ENCODE assay signal across 17 mouse cellular contexts in genomic region chr3:145646009-145646408, GRCm38 (mm10). TPM values are rescaled to one million over a fixed set of nuclear protein-coding genes. Genes with fewer than 3 reads are reported as not detected.
DNase-seq lines count a peak whose midpoint lies in the region; ATAC-seq and TF ChIP-seq lines count a peak whose summit lies in the region.
"Had no signal": no experiment of that assay in that cellular context is flagged by ENCODE, and none has a peak within 500 bp of the region (broad histone marks: within the 10 kb centered on the region; RNA-seq: fewer than 3 reads in every experiment).

No protein-coding gene starts in this region.

- 32% methylated on average over 3 of the region's 3 CpGs for WGBS in forebrain, embryonic 10.5 days
- 9% methylated on average over 3 of the region's 3 CpGs for WGBS in forebrain, postnatal 0 days
- WGBS in midbrain, embryonic 10.5 days, result 23% methylated on average over 3 of the region's 3 CpGs
- 17% methylated on average over 3 of the region's 3 CpGs for WGBS in midbrain, embryonic 16.5 days
- 10% methylated on average over 3 of the region's 3 CpGs for WGBS in forebrain, embryonic 14.5 days
- 11% methylated on average over 3 of the region's 3 CpGs for WGBS in neural tube, embryonic 13.5 days
- 54% methylated on average over 3 of the region's 3 CpGs for WGBS in kidney, embryonic 16.5 days

- peaks cover 87% of the 10 kb centered on the region for H3K4me1 ChIP-seq in forebrain, embryonic 10.5 days
- 0 out of 2 replicates have a peak, but pooled peaks cover 4% of the 10 kb centered on the region for H3K4me1 ChIP-seq in forebrain, postnatal 0 days (ENCODE audit: insufficient read depth)
- H3K4me1 ChIP-seq in midbrain, embryonic 10.5 days, result peaks cover 80% of the 10 kb centered on the region
- H3K4me1 ChIP-seq in midbrain, embryonic 16.5 days (ENCODE audit: control insufficient read depth, insufficient read depth, low read length), result peaks cover 25% of the 10 kb centered on the region
- H3K4me1 ChIP-seq in forebrain, embryonic 14.5 days (ENCODE audit: control insufficient read depth, insufficient read depth, low read length), result peaks cover 26% of the 10 kb centered on the region; the same call in 1 of the 2 replicates
- peaks cover 51% of the 10 kb centered on the region for H3K4me1 ChIP-seq in neural tube, embryonic 13.5 days (replicated peaks)
- H3K4me1 ChIP-seq in kidney, embryonic 16.5 days (ENCODE audit: insufficient read depth, low read length), result peaks cover 40% of the 10 kb centered on the region

- no peak for TF ChIP-seq CTCF in forebrain, postnatal 0 days (IDR thresholded peaks at IDR 0.05; ENCODE audit: low read depth)

- H3K9ac ChIP-seq in forebrain, postnatal 0 days, result no peak overlapping the region
- H3K9ac ChIP-seq in midbrain, embryonic 16.5 days (ENCODE audit: low read depth, low read length), result no peak overlapping the region
- H3K9ac ChIP-seq in forebrain, embryonic 14.5 days (ENCODE audit: low read length), result no peak overlapping the region
- no peak overlapping the region for H3K9ac ChIP-seq in neural tube, embryonic 13.5 days
- H3K9ac ChIP-seq in kidney, embryonic 16.5 days (replicated peaks; ENCODE audit: low read length), result no peak overlapping the region
- H3K9ac ChIP-seq: limb, embryonic 15.5 days; stomach, embryonic 15.5 days had no signal

- H3K27ac ChIP-seq in forebrain, embryonic 10.5 days, result peak overlapping the region; percentile 6; the same call in 1 of the 2 replicates
- H3K27ac ChIP-seq in forebrain, postnatal 0 days (ENCODE audit: low read depth, low read length), result no peak overlapping the region
- H3K27ac ChIP-seq in midbrain, embryonic 10.5 days (replicated peaks), result 0 out of 2 replicates have a peak overlapping the region, but pooled peaks have one; percentile 6
- H3K27ac ChIP-seq in midbrain, embryonic 16.5 days (ENCODE audit: low read length), result no peak overlapping the region
- H3K27ac ChIP-seq in forebrain, embryonic 14.5 days (ENCODE audit: low read depth, low read length), result no peak overlapping the region; the same call in 1 of the 2 replicates
- H3K27ac ChIP-seq in neural tube, embryonic 13.5 days (replicated peaks), result peak overlapping the region; percentile 20; the same call in 1 of the 2 replicates
- H3K27ac ChIP-seq in kidney, embryonic 16.5 days (ENCODE audit: low read length), result no peak overlapping the region
- H3K27ac ChIP-seq: limb, embryonic 15.5 days; stomach, embryonic 15.5 days had no signal

- DNase-seq in forebrain, embryonic 10.5 days (ENCODE audit: extremely low spot score, low spot score), result peak; percentile 54
- DNase-seq in forebrain, postnatal 0 days, result no peak
- peak; percentile 55 for DNase-seq in midbrain, embryonic 10.5 days (ENCODE audit: low spot score)
- DNase-seq in forebrain, embryonic 14.5 days (ENCODE audit: low spot score), result peak; percentile 78
- DNase-seq in right cerebral cortex, postnatal 14 days, result no peak
- DNase-seq: adrenal gland, postnatal 25 days; cerebellum, postnatal 25 days; kidney, postnatal 14 days; lung, adult 18-20 months; thymus, postnatal 4 days had no signal

- peaks cover 18% of the 10 kb centered on the region for H3K36me3 ChIP-seq in forebrain, embryonic 10.5 days (replicated peaks)
- no peaks in the 10 kb centered on the region for H3K36me3 ChIP-seq in forebrain, postnatal 0 days (ENCODE audit: insufficient read depth)
- H3K36me3 ChIP-seq in midbrain, embryonic 10.5 days, result peaks cover 8% of the 10 kb centered on the region; the same call in 1 of the 2 replicates
- no peaks in the 10 kb centered on the region for H3K36me3 ChIP-seq in midbrain, embryonic 16.5 days (ENCODE audit: control insufficient read depth, insufficient read depth, low read length)
- no peaks in the 10 kb centered on the region for H3K36me3 ChIP-seq in forebrain, embryonic 14.5 days (ENCODE audit: control insufficient read depth, insufficient read depth, low read length)
- H3K36me3 ChIP-seq in neural tube, embryonic 13.5 days, result no peaks in the 10 kb centered on the region
- peaks cover 10% of the 10 kb centered on the region; the same call in 1 of the 2 replicates for H3K36me3 ChIP-seq in kidney, embryonic 16.5 days (ENCODE audit: insufficient read depth, low read length)
- H3K36me3 ChIP-seq: stomach, embryonic 15.5 days had no signal

- peaks cover 24% of the 10 kb centered on the region; the same call in 1 of the 2 replicates for H3K27me3 ChIP-seq in forebrain, embryonic 10.5 days (ENCODE audit: poor library complexity, severe bottlenecking)
- H3K27me3 ChIP-seq in forebrain, postnatal 0 days (ENCODE audit: insufficient read depth, low read length), result peaks cover 14% of the 10 kb centered on the region
- peaks cover 60% of the 10 kb centered on the region for H3K27me3 ChIP-seq in midbrain, embryonic 10.5 days (ENCODE audit: low read depth, poor library complexity, severe bottlenecking)
- H3K27me3 ChIP-seq in midbrain, embryonic 16.5 days (ENCODE audit: control insufficient read depth, insufficient read depth, low read depth, low read length), result peaks cover 8% of the 10 kb centered on the region
- H3K27me3 ChIP-seq in forebrain, embryonic 14.5 days (replicated peaks; ENCODE audit: control insufficient read depth, insufficient read depth, low read length), result 0 out of 2 replicates have a peak, but pooled peaks cover 3% of the 10 kb centered on the region
- peaks cover 21% of the 10 kb centered on the region for H3K27me3 ChIP-seq in neural tube, embryonic 13.5 days
- H3K27me3 ChIP-seq in kidney, embryonic 16.5 days (ENCODE audit: insufficient read depth, low read length), result no peaks in the 10 kb centered on the region
- H3K27me3 ChIP-seq: limb, embryonic 15.5 days; stomach, embryonic 15.5 days had no signal

- no peaks in the 10 kb centered on the region for H3K9me3 ChIP-seq in forebrain, embryonic 10.5 days
- H3K9me3 ChIP-seq in forebrain, postnatal 0 days (ENCODE audit: low read length), result no peaks in the 10 kb centered on the region
- H3K9me3 ChIP-seq in midbrain, embryonic 10.5 days (replicated peaks), result no peaks in the 10 kb centered on the region
- H3K9me3 ChIP-seq in midbrain, embryonic 16.5 days (replicated peaks; ENCODE audit: control insufficient read depth, low read length, poor library complexity, severe bottlenecking), result no peaks in the 10 kb centered on the region
- no peaks in the 10 kb centered on the region for H3K9me3 ChIP-seq in forebrain, embryonic 14.5 days (replicated peaks; ENCODE audit: control insufficient read depth, low read length)
- no peaks in the 10 kb centered on the region for H3K9me3 ChIP-seq in neural tube, embryonic 13.5 days
- no peaks in the 10 kb centered on the region for H3K9me3 ChIP-seq in kidney, embryonic 16.5 days (ENCODE audit: low read length)
- H3K9me3 ChIP-seq: limb, embryonic 15.5 days; stomach, embryonic 15.5 days had no signal

- no peak overlapping the region; the same call in 1 of the 2 replicates for H3K4me3 ChIP-seq in forebrain, embryonic 10.5 days
- no peak overlapping the region for H3K4me3 ChIP-seq in forebrain, postnatal 0 days (ENCODE audit: low read depth, low read length)
- H3K4me3 ChIP-seq in midbrain, embryonic 10.5 days, result no peak overlapping the region
- no peak overlapping the region for H3K4me3 ChIP-seq in midbrain, embryonic 16.5 days (ENCODE audit: low read depth, low read length)
- H3K4me3 ChIP-seq in forebrain, embryonic 14.5 days (ENCODE audit: low read depth, low read length), result no peak overlapping the region
- H3K4me3 ChIP-seq in neural tube, embryonic 13.5 days, result no peak overlapping the region
- H3K4me3 ChIP-seq in kidney, embryonic 16.5 days (ENCODE audit: low read length), result no peak overlapping the region
- H3K4me3 ChIP-seq: erythroblast, embryonic 14.5 days; limb, embryonic 15.5 days; stomach, embryonic 15.5 days had no signal

- no peak; the same call in 1 of the 2 replicates for ATAC-seq in forebrain, postnatal 0 days
- ATAC-seq in midbrain, embryonic 16.5 days, result no peak
- peak; percentile 52 for ATAC-seq in forebrain, embryonic 14.5 days
- no peak for ATAC-seq in neural tube, embryonic 13.5 days (ENCODE audit: low read depth)
- no peak for ATAC-seq in kidney, embryonic 16.5 days (ENCODE audit: low FRiP score, low TSS enrichment)
- ATAC-seq: intestine, embryonic 16.5 days had no signal

- no peak overlapping the region for H3K4me2 ChIP-seq in forebrain, postnatal 0 days (ENCODE audit: low read depth)
- H3K4me2 ChIP-seq in midbrain, embryonic 16.5 days (ENCODE audit: low read length), result no peak overlapping the region
- peak overlapping the region; percentile 17; the same call in 1 of the 2 replicates for H3K4me2 ChIP-seq in forebrain, embryonic 14.5 days (ENCODE audit: low read length)
- no peak overlapping the region for H3K4me2 ChIP-seq in neural tube, embryonic 13.5 days
- no peak overlapping the region for H3K4me2 ChIP-seq in kidney, embryonic 16.5 days (replicated peaks; ENCODE audit: low read depth, low read length)
- H3K4me2 ChIP-seq: limb, embryonic 15.5 days; stomach, embryonic 15.5 days had no signal

RNA-seq across cellular contexts. Expression of gene Ccn1, which starts 3.8 kb away (rescaled TPM):
- polyA plus RNA-seq in forebrain, embryonic 10.5 days (2016; fragmentation: Nextera tagmentation; extraction: Ambion mirVana), result 49.9 and 64.8 TPM in 2 replicates
- 8.5 and 8.9 TPM in 2 replicates for total RNA-seq in forebrain, postnatal 0 days (2014; rRNA removed)
- polyA plus RNA-seq in forebrain, postnatal 0 days (2015; fragmentation: Nextera tagmentation; extraction: Ambion mirVana), result 11.7 and 13.6 TPM in 2 replicates
- polyA plus RNA-seq in midbrain, embryonic 10.5 days (2016; fragmentation: Nextera tagmentation; extraction: Ambion mirVana), result 32.5 and 36.2 TPM in 2 replicates
- 7.2 and 7.9 TPM in 2 replicates for polyA plus RNA-seq in midbrain, embryonic 16.5 days (2015; fragmentation: Nextera tagmentation; extraction: Ambion mirVana)
- polyA plus RNA-seq in forebrain, embryonic 14.5 days (2014; fragmentation: Nextera tagmentation; extraction: Ambion mirVana), result 14.6 and 16.4 TPM in 2 replicates
- polyA plus RNA-seq in neural tube, embryonic 13.5 days (2015; fragmentation: Nextera tagmentation; extraction: Ambion mirVana), result 11.3 and 13.7 TPM in 2 replicates
- 78.3 and 81.5 TPM in 2 replicates for polyA plus RNA-seq in kidney, embryonic 16.5 days (2015; fragmentation: Nextera tagmentation; extraction: Ambion mirVana)

Comparison
In these comparisons a context has a peak if more than half of its experiments do, and no peak if none do; other contexts are left out.
1. DNase-seq: peak in forebrain, embryonic 10.5 days (single experiment), midbrain, embryonic 10.5 days (single experiment) and forebrain, embryonic 14.5 days (single experiment); none in forebrain, postnatal 0 days (single experiment) and right cerebral cortex, postnatal 14 days (single experiment).
2. H3K27ac ChIP-seq: peak in forebrain, embryonic 10.5 days (single experiment), midbrain, embryonic 10.5 days (single experiment) and neural tube, embryonic 13.5 days (single experiment); none in forebrain, postnatal 0 days (single experiment), midbrain, embryonic 16.5 days (single experiment), forebrain, embryonic 14.5 days (single experiment) and kidney, embryonic 16.5 days (single experiment).